Mouse (Mus musculus): Measurements from ENCODE around the gene Samt2.
"Not testable (repeated sequence)": the region's sequence is repeated elsewhere in the genome, so short reads cannot be mapped to it uniquely, and the experiment has no call there.

The Samt2 gene

DNA sequence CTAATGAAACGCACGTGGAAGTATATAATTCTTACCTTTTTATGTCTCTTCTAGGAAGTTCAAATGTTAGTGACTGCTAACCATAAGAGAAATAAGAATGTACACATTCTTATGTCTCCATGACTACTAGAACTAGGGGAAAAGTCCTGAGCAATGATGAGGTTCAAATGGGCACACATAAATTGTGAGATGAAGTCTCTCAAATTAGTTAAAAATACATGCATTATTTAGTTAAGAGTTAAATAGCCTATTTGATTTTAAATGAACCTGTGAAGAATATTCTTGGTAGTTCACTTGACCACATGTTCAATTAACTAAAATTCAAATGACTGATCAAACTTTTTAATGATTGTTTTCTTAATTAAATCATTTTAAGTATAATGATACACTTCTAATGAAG, at the start of gene Samt2:
Gene Samt2 (minus strand): TSS at position 101 of the 400 bp plus-strand sequence.
- not testable (repeated sequence) for DNase-seq (ENCODE audit: low read depth, low spot score)

Data from brain, embryonic 18.5 days (tissue).